Mouse (Mus musculus): ENCODE data around the gene Gm20388. TPM values are rescaled to one million over a fixed set of nuclear protein-coding genes. Genes with fewer than 3 reads are reported as not detected.

Gene Gm20388
- total RNA-seq, 2 experiments from 2014 or later, result 10.7 TPM; not detected in 1

DNA sequence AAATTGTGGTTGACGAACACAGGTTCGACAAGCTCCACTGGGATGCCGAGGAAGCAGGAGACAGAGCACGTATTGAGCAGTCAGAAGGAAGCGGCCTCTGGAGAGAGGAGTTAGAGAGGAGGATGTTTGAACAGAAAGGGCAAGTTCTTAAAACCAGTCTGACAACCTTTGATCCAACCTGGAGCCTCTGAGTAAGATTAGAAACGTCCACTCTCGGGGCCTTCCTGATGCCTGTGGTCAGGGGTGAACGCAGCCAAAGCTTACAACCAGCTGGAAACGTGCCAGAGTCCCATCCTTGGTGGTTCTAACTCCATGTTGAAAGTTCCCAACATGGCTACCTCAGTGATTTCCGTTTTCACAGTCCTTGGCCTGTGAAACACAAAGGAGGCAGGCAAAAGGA lies 4202.5 kb downstream of the Gm20388 start:
- no peak for DNase-seq (ENCODE audit: low spot score in 2 of 2)

DNA sequence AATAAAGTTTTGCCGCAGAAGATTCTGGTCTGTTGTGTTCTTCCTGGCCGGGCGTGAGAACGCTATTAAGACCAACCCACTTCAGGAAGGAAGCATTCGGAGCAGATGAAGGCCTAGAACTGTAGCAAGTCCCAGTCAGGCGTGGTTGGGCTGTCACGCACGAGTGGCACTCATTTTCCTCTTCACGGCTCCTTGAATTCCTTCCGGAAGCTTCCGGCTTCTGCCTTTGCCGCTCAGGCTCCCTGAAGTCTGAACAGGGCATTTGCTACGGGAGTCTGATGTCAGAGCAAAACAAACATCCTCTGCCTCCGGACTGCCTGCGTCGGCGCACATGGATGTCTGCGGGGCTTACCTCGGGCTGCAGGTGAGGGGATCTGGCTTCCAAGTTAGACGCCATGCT lies 4214.6 kb downstream of the Gm20388 start:
- DNase-seq (ENCODE audit: low spot score in 2 of 2), result no peak

DNA sequence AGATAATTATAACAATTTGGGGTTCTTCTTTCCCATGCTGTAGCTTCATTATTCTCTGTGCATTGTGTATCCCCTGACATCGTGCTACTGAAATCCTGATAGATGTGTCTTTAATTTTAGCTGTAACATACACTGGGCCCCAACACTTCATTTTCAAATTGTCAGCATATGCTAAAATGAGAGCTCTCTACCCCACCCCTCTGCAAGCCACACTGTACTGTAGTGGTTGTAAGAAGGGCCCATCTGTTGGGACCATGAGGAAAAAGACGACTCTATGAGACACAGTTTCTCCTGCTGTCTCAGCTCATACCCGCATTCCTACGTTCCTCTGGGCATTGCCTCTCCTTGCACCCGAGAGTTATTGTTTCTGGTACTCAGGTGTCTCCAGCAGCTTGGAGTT lies 4226.6 kb downstream of the Gm20388 start:
- peak in 1 of 2 experiments; percentile 45 for DNase-seq (ENCODE audit: low spot score in 2 of 2)

DNA sequence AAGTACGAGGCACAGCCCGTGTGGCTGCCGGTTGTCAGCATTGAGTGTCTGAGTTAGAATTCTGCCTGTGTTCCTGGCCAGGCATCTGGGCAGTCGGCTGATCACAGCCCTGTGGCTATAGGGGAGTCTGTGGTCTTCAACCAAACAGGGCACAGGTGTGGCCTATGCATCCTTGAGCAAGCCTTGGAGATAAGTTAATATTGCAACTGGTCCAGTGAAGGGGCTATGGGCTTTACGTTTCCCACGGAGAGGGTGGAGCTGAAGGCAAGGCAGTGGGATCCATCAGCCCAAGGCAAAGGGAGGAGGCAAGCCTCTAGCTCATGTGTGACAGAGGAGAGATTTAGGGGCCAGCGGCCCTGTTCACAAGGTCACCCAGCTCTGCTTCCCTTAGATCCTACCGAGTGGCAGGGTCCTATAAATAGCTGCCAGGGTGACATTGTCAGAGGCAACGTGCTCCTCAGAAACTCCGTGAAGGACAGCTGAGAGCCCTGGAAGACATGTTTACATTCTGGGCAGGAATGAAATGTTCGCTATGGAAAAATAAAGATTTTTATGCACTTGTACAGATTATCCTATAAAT lies 4229.7 kb downstream of the Gm20388 start:
- no peak for DNase-seq (ENCODE audit: low spot score in 2 of 2)

DNA sequence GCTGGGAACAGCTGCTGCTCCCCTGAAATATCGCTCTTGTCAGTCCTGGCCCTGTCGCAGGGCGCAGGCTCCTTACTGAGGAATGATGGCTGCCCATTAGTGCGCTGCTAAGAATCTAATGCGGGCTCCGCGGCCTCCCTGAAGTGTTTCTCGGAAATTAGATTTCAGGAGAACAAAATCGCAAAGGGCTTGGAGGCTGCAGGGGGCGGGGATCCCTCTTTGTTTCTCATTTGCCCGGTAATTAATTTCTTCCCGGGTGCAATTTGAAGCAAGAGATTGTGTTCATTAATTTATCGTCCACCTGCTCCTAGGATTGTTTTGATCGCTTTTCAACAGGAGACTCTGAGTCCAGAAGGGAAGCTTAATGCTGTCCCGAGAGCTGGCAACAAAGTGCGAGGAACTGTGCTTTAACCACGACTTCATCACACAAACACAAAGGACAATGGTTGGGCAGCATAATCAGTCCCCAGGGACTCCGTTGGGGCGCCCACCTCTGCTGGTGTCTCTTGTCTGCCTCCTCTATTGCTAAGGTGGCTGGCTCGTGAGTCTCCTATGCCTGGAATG lies 4230.3 kb downstream of the Gm20388 start:
- DNase-seq (ENCODE audit: low spot score in 2 of 2), result no peak

DNA sequence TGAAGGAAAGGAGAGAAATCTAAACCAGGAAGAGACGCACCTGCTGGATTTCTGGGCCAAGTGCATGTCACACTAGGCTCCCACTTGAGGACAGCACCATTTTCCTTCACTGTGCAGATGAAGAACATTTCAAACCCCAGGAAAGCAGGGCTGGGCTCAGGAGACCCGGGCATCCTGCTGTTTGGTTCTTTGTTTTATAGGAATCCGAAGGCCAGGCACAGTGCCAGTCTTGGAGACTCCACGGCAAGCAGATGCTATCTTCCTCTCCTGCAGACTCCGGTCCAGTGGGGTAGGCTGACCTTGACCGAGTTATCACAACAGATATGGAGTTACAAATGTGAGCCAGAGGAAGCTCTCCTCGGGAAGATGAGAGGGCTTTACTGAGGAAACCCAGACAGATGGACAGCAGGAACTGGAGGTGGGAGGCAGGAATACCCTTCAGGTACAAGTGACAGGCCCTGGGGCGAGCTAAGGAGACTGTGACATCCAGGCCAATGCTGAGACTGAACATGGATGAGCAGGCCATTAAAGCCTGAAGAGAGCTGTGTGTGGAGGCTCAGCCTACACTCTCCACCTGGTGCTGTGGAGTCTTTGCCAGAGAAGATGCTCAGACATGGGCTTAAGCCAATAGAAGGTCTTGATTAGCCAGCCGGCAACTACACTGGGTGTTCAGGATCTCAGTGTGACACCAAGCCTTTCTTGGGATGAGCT lies 4231.2 kb downstream of the Gm20388 start:
- DNase-seq (ENCODE audit: low spot score in 2 of 2), result peak in 1 of 2 experiments; percentile 67

DNA sequence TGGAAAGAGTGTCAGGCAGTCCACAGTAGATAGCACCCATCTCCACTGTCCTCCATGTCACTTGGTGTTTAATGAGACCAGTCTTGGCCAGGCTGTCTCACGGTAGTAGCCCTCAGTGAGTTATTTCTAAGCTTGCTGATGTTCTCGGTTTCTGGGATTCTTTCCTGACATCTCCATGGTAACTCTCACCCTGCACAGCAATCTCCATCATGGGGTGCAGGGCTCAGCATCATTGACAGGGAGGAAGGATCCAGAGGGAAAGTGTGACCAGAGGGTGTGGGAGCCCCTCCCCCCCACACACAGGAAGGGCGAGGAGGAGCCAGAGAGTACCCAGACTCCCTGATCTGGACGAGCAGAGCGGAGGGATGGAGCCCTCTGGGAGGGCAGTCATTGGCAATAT lies 4232.4 kb downstream of the Gm20388 start:
- peak in 1 of 2 experiments; percentile 20 for DNase-seq (ENCODE audit: low spot score in 2 of 2)

DNA sequence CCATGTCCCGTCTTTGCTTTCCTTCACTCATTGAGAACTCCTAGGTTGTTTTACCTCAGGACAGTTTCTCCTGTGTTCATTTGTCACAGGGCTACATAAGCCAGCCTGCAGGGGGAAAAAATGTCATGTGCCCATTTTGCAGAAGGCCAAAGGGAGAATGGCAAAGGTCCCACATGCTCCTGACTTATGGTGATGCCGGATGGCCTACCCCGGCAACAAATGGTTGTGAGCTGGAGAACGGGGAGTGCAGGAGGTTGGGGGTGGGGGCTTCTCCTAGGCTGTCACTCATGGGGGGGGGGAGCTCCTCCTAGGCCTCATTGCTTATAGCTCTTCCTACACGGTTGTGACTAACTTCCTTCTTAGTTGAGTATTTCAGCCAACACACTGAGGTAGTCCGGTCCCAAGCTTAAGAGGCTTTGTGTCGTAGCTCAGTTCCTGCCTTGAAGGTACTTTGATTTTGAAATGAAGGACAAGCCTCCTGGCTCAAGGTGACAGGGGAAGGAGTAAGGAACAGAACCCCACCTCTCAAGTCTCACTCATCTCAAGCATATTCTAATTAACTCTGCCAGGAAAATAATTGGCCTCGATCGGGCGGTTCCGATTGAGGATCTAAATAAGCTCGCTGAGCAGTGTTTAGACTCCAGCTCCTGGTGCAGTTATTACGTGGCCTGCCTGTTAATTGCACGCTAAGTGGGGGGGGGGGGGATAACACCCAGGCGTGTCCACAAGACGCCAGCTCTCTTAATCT lies 4233.4 kb downstream of the Gm20388 start:
- DNase-seq (ENCODE audit: low spot score in 2 of 2), result no peak

DNA sequence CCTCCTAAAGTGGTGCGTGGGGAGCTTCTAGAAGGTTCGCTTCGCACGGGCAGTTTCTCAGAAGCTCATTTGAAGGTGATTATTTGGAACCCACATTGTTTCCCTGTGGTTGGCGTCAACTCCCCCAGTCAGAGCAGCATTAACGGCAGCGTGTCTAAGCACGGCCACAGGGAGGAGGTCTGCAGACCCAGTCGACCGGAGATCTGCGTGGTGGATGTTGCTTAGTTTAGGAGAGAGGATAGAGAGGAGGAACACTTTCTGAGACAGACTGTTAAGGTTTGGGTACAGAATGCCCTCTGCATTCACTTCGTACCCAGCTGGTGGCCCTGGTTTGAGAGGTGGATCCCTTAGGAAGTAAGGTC lies 4234.0 kb downstream of the Gm20388 start:
- DNase-seq (ENCODE audit: low spot score in 2 of 2), result no peak

DNA sequence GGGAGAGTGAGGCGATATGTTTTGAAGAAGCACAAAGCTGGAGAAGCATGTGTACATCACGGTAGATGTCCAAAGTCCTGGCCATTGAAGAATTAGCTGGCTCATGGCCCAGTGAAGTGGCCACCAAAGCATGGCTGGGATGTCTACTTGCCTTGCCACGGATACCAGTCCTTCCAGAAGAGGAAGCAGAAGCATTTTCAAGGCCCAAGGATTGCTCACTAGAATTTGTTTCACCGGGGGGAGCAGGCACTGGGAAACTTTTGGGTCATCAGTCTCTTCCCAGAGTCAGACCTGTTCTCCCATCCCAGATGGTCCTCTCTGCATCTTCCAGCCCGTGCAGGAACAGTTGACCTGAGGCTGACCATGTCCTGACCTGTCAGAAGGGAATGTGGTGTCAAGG lies 4235.6 kb downstream of the Gm20388 start:
- no peak for DNase-seq (ENCODE audit: low spot score in 2 of 2)

DNA sequence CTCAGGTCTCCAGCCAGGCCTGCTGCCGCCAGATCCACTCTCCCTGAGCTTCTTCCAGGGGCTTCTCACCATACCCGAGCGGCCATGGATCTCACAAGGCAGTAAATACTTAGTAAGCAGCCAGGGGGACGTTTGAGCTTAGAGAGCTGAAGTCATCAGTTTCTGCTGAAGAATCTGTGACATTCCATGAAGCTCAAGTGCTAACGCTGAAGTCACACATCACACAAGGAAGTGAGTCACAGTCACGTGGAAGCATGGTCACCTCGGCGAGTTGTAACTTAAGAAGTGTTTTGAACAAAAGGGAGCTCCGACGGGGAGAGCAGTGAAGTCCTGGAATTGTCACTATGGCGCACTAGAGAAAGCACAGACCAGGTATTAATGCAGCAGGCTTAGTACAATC lies 4239.4 kb downstream of the Gm20388 start:
- DNase-seq (ENCODE audit: low spot score in 2 of 2), result no peak

DNA sequence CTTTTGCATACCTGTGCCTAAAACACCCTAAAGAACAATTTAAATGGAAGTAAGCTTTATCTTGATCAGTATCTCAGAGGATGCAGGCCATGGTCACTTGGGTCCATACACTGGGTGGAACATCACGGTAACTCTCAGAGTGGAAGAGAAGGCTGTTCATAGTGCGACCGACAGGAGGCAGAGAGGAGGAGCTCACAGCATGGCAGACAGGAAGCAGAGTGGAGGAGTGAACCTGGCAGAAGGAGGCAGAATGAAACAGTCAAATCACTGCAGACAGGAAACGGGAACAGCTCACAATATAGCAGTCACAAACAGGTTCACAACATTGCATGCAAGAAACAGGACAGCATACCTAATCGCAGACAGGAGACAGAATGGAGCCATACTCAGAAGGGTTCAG lies 4239.9 kb downstream of the Gm20388 start:
- no peak for DNase-seq (ENCODE audit: low spot score in 2 of 2)

DNA sequence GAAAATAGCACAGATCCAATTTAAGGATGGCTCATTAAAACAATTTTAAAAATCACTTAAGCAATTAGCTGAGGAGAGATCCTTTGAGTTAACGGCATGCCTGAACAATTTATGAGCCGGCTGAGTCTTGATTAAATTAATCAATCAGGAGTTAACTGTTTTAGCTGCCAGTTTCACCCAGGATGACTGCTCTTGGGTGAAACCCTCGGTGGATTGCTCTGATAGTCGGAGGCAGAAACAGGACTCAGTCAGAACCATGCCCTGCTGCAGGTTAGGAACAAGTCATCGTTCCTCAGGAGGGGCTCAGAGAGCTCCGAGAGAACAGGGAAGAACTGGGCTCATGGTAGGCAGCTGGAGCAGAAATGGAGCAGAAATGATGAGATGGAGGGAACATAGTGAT lies 4241.2 kb downstream of the Gm20388 start:
- DNase-seq (ENCODE audit: low spot score in 2 of 2), result no peak

DNA sequence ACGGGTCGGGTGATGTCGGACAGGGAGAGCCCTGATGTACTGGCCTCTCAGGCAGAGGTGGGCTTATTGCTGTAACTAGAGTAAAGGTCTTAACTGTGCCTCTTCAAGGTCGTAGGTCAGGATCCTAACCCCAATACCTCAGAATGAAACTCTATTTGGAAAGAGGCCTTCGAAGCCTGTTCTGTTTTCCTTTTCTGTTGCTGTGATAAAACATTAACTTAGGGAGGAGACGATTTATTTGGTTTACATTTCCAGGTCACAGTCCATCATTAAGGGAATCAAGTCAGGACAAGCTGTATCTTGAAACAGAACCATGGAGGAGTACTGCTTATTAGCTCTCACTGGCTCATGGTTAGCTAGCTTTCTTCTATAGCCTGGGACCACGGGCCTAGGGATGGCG lies 4242.1 kb downstream of the Gm20388 start:
- DNase-seq (ENCODE audit: low spot score in 2 of 2), result no peak

DNA sequence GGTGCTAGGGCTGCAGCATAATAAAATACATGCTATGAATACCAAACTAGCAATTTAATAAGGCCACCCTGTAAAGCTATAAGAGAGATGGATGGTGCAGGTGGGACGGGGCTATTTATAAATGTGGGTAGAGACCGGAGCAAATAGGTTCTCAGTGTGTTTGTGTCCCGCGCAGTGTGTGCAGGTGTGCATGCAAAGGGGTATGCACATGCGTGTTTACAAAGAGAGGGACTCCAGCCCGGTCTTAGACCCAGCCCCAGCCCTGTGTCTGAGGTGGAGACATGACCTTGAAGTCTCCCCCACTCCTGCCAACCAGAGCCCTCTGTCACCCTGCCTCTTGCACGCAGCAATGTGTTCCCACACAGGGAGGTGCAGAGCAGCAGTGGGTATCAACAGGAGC lies 4245.7 kb downstream of the Gm20388 start:
- no peak for DNase-seq (ENCODE audit: low spot score in 2 of 2)

DNA sequence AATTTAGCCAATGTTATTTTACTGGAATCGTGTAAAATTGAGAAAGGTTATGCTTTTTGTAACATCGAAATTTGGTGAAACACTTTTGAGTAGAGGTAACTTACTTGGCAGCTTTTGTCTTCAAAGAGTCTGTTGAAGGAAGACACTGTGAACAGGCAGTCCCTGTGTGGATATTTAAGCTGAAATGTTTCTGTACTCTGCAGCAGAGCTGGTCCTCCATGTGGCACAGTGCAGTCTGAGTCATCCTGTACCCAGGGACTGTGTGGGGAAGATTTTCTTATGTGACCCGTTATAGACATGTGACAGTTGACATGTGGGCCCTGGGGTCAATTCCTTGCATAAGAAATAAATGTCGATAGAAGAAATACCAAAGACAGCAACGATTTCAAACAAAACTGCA lies 4251.0 kb downstream of the Gm20388 start:
- DNase-seq (ENCODE audit: low spot score in 2 of 2), result no peak

DNA sequence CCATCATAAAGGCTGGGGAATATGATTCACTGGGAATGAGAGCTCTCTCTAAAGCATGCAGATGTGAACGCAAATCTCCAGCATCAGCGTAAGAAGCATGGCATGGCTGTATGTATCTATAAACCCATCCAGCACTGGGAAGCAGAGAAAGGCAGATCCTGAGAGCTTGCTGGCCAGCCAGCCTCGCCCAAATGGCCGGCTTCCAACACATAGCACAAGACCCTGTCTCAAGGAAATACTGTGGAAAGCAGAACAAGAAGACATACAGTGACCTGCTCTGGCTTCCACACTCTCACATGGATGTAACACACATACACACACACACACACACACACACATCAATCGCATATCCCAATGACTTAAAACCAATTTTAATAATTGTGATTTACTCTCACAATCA lies 4252.6 kb downstream of the Gm20388 start:
- no peak for DNase-seq (ENCODE audit: low spot score in 2 of 2)

DNA sequence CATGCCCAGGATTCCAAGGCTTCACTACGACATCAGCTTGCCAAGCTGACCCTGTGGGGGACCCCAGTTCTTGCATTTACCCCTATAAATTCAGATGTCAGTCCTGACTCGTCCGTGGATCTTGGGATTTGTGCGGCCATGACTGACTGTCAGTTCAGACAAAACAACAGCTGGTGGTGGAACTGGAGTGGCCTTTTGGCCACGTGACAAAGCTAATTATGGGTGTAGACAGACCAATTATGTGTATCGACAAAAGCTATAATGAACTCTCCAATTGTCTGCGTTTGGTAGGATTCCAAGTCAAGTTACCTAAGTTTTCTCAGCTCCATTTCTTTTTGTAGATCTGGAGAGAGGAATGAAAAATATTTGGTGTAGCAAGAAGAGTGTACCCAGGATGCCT lies 4259.1 kb downstream of the Gm20388 start:
- no peak for DNase-seq (ENCODE audit: low spot score in 2 of 2)

DNA sequence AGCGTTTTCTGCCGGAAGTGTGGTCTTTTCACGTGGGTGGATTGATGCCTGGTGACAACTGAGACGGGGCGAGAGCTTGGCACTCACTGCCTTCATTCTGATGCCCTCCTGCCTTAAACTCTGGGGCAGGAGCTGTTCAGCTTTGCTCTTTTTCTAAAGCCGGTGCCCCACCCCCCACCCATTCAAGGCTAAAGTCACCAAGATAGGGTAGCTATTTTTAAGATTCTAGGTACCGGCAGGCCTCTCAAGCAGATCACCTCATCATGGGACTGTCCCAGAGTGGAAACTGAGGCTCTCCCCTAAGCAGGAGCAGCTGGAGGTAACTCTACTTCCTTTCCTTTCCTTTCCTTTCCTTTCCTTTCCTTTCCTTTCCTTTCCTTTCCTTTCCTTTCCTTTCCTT lies 4260.0 kb downstream of the Gm20388 start:
- no peak for DNase-seq (ENCODE audit: low spot score in 2 of 2)

DNA sequence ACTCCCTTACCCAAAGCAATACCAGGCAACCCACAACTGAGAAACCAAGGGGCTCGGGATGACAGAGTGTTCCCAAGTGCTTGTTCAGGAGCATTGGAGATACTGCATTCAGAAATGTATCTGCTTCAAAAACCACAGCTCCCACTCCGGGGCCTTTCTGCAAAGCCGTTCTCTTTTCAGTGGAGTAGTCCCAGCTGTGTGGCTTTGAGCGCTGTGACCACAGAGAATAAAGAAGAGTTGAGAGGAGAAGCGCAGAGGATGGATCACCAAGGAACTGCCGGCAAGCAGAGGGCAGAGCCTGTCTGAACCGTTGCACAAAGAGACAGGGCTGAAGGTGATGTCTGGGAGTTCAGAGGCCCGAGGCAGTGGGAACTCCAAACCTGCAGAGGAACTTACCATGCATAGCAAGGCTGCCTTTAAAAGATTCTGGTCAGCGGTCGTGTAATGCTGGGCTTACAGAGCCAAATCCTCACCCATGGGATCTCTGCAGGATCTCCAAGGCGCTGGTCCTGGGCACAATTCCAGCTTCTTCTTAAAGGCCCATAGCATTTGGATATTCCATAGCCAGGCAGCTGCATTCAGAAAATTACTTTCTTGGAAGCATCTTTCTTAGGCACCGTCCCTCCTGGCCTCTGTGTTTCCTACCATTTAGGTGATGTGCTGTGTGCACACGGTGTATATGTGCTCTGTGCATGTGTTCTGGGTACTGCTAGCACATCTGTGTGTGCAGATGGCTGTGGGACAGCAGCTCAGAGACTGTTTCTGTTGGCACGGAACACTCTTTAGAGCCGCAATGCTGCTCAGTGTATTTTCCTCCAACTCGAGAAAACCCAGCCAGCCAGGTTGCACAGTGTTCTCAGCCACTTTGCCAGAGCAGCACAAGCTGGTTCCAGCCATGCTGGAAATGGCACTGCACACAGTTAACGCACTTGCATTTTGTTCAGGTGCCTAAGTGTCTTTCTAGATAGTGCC lies 4261.2 kb downstream of the Gm20388 start:
- peak in 1 of 2 experiments; percentile 50 for DNase-seq (ENCODE audit: low spot score in 2 of 2)

DNA sequence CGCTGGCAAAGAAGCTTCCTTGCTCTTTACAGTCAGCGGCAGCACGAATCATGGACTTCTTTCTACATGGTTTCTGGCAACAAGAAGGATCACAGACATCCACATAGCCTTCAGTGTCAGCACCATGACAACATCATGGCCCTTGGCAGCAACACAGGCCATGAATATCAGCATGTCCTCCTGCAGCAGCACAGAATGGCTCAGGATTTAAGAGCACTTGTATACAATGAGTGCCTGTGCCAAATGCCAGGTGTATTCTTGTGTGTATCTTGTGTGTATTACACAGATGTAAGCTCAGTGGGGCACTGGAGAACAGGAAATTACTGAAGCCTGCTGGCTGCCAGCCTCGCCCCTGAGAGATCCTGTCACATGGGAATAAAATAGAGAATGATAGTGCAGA lies 4263.0 kb downstream of the Gm20388 start:
- DNase-seq (ENCODE audit: low spot score in 2 of 2), result no peak

Measured in layer of hippocampus, adult 18-20 months (tissue).